Mouse (Mus musculus) gastrocnemius, postnatal 36 days (tissue): ENCODE measurements around the gene Tapt1. TPM values are rescaled to one million over a fixed set of nuclear protein-coding genes. Genes with fewer than 3 reads are reported as not detected.

Experiments
- DNase-seq, 2 experiments: peaks; one replicate each; pipeline ENCODE4 v3.0.0; 2022
- intact Hi-C: fragments of 180-260 bp; cut with DNase I; formaldehyde crosslinking; loops from one replicate; pipeline ENCODE4 v1.15.1; 2025
- total RNA-seq, 2 experiments: library from RNA; stranded (reverse); gene quantifications; 2 replicates each; pipeline ENCODE4 v1.2.3; 2021

The Tapt1 gene
- total RNA-seq, 2 experiments from 2014 or later, result 37.0 to 37.4 TPM

DNA sequence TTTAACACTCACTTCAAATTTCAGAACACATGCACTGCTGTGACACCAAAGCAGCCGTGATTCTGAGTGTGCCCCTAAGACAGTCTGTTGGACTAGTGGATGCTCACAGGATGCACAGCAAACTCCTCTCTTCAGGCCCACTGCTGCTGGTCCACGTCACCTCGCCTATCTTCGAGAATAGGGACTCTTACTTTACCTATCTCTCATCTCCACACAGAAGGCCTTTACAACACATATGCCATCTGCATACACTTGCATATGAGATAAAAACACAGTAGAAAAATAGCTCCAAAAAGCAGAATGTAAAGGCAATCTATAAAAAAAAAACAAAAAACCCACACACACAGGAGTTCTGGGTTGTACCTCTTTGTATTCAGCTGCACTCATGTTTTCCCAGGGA lies 19.1 kb downstream of the Tapt1 start:
- intact Hi-C loops, result no loop called here
- DNase-seq, result no peak

DNA sequence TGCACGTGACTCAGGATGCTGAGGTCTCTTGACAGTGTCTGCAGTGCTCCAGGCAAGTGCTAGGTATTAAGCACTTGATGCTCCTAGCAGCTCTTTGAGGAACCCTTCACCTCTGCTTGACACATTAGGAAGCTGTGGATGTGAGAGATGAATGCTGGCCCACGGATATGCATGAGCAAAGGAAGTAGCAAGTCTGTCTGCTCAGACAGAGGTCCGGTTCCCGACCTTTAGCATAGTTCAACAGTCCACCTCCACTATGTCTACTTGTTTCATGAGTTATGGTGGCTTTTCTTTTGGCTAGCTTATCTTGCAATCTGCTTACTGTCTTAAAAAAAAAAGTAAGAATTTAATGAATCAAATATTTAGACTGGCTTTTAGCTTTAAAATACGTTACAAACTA lies 19.8 kb downstream of the Tapt1 start:
- DNase-seq, result no peak
- intact Hi-C loops, result no loop called here

DNA sequence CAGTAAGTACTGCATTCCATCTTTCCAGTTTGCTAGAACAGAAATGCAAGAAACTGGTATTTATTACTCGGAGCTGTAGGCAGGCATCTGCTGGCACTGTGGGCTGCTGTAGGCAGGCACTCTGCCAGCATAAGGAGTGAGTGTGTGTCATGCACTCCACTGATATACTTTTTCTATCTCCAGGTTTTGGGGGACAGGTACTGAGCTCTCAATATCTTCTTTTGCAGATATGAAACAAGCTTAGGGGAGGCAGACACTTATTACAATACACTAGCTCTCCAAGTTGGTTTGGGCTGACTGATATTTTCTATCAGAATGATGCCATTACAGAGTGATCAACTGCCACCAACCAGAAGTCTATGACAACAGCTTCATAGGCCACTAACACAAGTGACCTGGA lies 23.0 kb downstream of the Tapt1 start:
- intact Hi-C loops, result no loop called here
- DNase-seq, result no peak

GRCm38 (mm10) chr5:44201665-44202064 lies 24.8 kb downstream of the Tapt1 start:
- intact Hi-C loops, result no loop called here

DNA sequence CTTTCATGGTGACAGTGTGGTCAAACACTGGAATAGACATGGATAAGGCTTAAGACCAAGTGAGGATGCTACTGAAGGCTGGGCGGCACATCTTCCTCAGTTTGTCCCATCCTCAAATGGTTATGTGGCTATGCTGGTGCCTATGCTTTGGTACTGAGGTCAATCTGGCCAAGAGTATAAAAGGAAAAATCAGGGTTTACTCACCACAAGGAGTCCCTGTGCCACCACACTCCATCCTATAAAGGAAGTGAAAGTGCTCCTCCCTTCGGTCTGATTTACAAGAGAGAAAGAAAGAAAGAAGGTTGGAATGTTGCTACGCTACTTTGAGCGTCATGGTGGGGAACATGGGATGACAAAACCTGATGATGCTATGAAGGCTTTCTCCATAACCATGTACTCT lies 27.3 kb downstream of the Tapt1 start:
- DNase-seq, result no peak
- intact Hi-C loops, result no loop called here

More at GRCm38 (mm10) chr5:44201665-44202064, 24.8 kb downstream of the Tapt1 start:
- no peak for DNase-seq

DNA sequence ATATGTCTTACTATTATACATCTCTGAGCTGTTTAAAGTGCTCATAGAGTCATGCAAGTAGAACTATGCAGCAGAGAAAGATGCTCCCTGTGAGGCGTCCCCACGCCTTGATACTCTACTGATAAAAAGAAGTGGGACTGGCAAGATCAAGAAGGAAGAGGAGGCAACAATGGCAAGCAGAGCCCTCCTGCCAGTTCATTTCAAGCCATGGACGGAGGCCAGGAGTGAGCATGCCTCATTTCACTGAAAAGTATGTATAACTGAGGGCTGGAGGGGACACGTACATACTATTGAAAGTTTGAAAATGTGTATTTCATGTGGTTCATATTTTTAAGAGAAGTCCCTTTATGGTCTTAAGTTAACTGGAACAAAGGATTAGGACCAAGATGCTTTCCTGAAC lies 28.0 kb downstream of the Tapt1 start:
- intact Hi-C loops, result no loop called here
- no peak for DNase-seq

DNA sequence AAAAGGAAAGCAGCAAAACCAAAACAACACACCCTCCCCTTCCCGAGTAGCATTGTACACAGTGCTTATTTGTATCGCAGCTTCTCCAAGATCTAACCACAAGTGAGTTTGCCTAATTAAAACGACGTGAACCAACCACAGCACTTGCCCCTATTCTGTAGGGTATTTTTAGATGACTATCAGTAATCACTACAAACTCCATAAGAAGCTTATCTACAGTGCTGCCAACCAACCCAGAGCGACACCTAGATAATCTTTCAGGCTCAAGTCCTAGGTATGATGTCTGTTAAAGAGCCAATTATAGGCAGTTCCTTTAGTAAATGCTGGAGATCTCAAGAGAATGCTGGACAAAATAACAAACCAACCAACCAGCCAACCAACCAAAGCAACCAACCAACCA lies 28.6 kb downstream of the Tapt1 start:
- intact Hi-C loops, result no loop called here
- no peak for DNase-seq

- DNase-seq, result no peak
- intact Hi-C loops, result no loop called here
Measured at GRCm38 (mm10) chr5:44196167-44196566, 30.3 kb downstream of the Tapt1 start.

- intact Hi-C loops, result no loop called here
- no peak for DNase-seq
Measured at GRCm38 (mm10) chr5:44187370-44187769, 39.1 kb downstream of the Tapt1 start.

GRCm38 (mm10) chr5:44181669-44182068 lies 44.8 kb downstream of the Tapt1 start:
- peak in 1 of 2 experiments; percentile 6 for DNase-seq
- intact Hi-C loops, result no loop called here

- no peak for DNase-seq
- intact Hi-C loops, result no loop called here
Measured at GRCm38 (mm10) chr5:44180450-44180849, 46.0 kb downstream of the Tapt1 start.

- no peak for DNase-seq
- intact Hi-C loops, result no loop called here
Measured at GRCm38 (mm10) chr5:44174046-44174445, 52.4 kb downstream of the Tapt1 start.

GRCm38 (mm10) chr5:44166866-44167265 lies 59.6 kb downstream of the Tapt1 start:
- no peak for DNase-seq
- intact Hi-C loops, result loop anchor here (2.0 kb wide), 2 partner anchors 102 to 120 kb away; no protein-coding TSS in a partner anchor

DNA sequence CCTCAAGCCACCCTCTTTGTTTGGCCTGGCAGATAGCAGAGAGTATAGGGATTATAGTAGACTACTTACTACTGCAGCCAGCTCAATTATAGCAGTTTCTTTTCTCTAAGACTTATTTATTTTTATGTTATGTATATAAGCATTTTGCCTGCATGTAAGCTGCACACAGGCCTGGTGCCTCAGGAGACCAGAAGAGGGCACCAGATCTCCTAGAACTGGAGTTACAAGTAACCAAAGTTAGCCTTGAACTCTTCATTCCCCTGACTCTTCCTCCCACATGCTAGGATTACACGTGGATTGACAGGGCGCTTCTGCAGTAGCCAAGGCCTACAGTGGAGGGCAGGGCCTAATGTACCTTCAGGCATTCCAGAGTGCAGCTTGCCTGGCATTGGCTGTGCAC lies 60.6 kb downstream of the Tapt1 start:
- intact Hi-C loops, result loop anchor here (2.0 kb wide), 2 partner anchors 103 to 119 kb away; no protein-coding TSS in a partner anchor
- no peak for DNase-seq

- intact Hi-C loops, result no loop called here
- no peak for DNase-seq
Measured at GRCm38 (mm10) chr5:44164233-44164776, 62.1 kb downstream of the Tapt1 start.

DNA sequence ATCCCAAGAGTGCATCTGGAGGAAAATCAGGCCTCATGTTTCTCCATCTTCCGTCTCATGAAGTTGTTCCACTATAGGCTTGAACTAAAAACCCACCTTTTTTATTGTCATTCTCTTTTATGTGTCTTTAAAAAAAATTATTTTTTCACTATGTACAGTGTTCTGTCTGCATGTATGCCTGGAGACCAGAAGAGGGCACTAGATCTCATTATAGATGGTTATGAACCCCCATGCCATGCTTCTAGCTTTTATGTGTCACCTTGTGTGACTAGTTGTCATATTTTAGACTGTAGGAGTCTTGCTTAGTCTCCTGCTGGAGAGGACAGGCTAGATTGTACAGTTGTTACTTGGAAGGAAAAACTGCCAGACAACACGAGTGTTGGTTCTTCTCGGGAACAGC lies 63.1 kb downstream of the Tapt1 start:
- intact Hi-C loops, result no loop called here
- DNase-seq, result no peak

DNA sequence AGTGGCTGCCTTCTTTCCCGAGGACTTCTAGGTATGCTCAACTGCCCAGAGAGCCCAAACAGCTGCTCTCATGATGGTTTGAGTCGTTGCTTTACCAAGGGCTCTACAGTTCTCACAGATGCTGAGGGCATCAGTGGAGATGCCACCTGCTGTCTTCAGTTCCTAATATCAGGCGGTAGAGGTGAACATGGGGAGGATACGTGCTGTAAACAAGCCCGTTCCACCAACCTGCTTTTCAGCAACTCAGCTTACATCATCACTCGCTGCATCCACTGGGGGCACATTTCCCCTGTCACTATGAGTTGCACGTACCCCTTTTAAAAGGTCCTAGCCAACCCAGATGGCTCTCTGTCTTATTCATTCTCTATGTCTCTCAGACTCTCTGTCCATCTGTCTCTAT lies 63.6 kb downstream of the Tapt1 start:
- intact Hi-C loops, result no loop called here

DNA sequence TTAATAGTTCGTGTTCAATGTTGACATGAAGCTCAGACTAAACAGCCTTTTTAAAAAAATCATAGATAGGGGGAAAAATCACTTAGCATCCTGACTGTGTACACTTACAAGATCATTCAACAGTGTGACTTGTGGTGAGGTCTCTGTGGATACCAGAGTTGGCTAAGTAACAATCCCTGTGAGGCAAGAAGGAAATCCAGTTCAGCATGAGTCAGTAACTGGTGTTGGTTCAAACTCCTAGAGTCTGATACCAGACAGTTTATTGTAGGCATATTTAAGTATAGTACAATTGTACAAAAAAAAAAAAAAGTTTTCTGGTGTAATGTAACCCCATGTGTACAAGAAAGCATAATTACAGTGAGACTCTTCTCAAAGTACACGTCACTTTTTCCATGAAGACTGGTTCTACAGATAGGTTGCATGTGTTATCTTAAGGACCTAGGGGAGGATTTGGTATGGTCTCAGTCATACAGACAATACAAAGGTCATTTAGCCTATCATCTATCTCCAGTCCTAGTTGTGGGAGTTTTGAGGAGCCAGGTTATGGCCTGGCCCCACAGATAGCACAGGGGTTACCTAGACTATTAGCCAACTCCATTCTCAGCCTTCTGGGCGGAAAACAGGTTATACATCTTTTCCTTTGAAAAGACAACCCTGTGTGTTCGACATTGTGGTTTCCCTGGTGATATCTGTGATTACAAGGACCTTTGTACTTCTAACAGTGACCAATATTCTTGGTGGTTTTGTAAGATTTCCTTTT lies 66.6 kb downstream of the Tapt1 start:
- intact Hi-C loops, result no loop called here
- no peak for DNase-seq

More for the DNA sequence above, 63.6 kb downstream of the Tapt1 start:
- no peak for DNase-seq

DNA sequence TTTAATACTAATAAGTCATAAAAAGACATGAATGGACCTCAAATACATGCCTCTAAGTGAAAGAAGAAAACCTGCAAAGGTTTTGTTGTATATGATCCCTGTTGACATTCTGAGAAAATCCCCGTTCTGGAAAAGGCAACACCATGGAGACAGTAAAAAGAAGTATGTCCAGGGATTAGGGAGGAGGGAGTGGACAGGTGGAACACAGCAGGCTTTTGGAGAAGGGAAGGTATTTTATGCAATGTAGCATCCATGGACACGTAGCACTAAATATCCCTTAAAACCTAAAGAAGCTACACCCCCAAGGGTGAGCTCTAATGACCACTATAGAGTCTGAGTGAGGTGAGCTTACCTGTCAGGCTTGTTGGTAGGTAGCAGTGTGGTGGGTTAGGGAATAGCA lies 67.2 kb downstream of the Tapt1 start:
- no peak for DNase-seq
- intact Hi-C loops, result no loop called here

DNA sequence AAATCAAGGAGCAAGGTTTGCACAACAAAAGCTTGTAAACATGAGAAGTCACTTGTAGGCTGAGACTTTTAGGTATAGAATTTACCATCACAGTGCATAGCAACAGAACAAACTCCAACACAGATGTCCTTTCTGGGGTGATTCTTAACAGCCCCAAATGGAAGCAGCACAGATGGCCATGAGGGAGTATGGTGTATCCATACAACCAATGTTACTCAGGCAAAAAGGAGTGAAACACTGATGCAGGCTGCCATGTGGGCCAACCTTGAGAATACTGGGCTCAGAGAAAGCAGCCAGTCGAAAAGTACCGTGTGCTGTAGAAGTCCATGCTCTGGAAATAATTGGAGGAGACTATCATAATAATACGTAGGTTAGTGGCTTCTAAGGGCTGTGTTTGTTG lies 68.0 kb downstream of the Tapt1 start:
- no peak for DNase-seq
- intact Hi-C loops, result no loop called here

DNA sequence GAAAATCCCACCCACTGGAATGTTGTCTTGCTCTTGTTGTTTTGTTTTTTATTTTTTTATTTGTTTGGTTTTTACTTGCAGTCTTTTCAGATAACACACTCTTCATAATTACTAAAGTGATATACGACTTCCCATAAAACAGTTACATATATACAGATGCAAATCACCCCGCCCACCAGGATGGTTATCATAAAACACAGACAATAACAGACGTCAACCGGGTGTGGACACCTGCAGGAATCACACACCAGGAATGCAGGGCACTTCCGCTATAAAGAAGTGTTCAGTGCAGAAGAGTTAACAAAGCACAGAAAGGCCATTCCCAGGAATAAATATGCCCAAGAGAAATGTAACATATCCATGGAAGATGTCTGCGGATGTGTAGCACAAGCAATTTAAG lies 68.7 kb downstream of the Tapt1 start:
- intact Hi-C loops, result no loop called here
- no peak for DNase-seq

DNA sequence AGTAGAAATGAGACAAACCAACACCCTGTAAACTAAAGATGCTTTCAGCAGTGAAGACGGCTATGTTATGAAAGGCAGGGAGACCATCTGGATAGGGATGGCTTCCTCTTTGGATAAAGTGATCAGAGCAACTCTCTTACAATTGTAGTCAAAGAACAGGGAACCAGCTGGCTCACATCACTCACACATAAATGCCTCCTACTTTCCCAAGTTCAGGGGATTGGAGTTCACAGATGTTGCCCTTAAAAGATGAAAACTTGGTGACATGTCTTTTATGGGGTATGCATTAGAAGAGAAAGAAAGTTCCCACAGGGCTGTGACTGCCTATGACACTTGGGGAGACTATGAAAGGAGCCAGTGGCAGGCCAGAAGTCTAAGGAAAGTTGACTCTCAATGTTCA lies 73.4 kb downstream of the Tapt1 start:
- no peak for DNase-seq
- intact Hi-C loops, result no loop called here
